Mouse (Mus musculus) lung, adult 18-20 months (tissue): ENCODE data around the gene Smarcd3.

Source experiments
- DNase-seq, 2 experiments: peaks; one replicate each; pipeline ENCODE4 v3.0.0; 2022; ENCODE audit warnings: mixed read lengths in 2 of 2

Gene Smarcd3

DNA sequence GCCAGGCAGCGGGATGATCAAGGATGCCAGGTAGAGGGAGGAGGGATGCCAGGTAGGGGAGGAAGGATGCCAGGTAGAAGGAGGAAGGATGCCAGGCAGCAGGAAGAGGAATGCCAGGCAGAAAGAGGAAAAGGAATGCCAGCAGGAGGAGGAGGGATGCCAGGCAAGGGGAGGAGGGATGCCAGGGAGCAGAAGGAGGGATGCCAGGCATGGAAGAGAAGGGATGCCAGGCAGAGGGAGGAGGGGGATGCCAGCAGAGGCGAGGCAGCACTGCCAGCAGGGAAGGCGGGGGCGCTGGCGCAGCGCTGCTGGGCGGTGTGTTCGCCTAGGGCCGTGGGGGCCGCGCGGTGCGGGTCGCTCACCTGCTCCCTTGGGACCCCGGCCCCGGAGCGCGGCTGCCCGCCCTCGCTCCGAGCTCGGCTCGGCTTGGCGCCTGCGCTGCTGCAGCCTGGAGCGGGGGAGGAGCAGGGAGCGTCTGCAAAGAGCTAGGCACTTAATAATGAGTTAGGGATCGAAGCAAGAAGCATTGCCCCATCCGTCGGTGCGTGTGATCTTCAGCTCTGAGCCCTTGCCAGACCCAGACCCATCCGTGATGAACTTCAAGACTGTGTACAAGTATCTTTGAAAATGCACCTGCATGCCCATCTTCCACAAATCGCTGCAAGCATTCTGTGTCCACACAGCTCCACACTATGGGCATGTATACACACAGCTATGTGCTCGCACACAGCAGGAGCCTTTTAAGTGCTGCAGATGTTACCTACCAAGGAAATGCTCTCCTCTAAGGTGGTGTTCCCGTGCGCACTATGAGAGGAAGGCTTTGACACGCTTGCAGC is at the start of gene Smarcd3:
Smarcd3 (minus strand) TSS at position 426 of the 836 bp plus-strand sequence.
- DNase-seq, result no peak

GRCm38 (mm10) chr5:24661457-24661856 is 37.2 kb upstream of the Smarcd3 start:
- no peak for DNase-seq

- DNase-seq, result peak in 1 of 2 experiments; percentile 7
These were observed 35.7 kb upstream of the Smarcd3 start for GRCm38 (mm10) chr5:24659708-24660423.

DNA sequence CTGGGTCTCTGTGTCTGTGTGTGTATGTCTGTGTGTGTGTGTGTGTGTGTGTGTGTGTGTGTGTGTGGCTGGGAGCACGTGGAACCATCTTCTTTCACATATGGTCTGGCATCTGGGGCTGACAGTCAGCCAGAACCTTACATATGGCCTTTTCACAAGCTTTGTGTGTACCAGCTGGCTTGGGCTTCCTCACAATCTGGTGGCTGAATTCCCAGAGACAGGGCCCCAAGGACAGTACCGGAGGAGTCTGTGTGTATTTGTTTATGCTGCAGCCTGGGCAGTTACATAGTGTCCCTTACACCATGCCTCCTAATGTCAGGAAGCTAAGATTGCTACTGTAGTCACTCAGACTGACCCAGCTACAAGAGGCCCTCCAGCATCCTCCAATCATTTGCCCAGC is 32.9 kb upstream of the Smarcd3 start:
- DNase-seq, result no peak

DNA sequence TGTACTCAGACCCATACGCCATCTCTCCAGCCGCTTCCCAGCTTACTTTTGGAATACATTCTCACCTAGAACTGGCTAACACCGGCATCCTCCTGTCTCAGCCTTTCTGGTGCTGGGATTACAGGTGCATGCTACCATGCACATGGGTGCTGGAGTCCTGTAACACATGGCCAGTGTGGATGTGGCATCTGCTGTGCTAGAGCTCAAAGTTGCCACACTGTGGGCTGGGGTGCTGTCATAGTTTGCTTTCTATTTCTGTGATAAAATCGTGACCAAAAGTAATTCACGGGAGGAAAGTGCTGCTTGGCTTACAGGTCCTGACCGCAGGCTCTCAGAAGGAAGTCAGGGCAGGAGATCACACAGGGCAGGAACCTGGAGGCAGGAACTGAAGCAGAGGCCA is 30.3 kb upstream of the Smarcd3 start:
- DNase-seq, result no peak

DNA sequence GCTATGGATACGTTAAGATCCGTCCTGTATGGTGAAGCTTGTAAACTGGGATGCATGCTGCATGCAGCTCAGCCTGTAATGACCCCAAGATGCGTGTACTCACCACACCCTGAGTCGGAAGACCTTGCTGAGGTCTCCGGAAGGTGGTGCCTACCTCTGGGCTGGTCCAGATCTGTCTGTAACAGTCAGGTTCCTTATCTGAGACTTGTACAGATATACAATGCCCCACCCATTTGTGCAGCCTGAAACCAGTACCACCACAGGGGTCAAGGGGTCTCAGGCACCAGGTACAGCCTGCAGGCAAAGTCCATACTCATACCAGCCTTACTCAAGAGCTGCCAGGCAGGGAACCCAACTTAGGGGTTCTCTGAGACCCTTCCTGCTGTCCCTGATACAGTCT is 28.6 kb upstream of the Smarcd3 start:
- no peak for DNase-seq

- DNase-seq, result peak; percentile 71
These were observed 27.8 kb upstream of the Smarcd3 start for GRCm38 (mm10) chr5:24651768-24652752.

DNA sequence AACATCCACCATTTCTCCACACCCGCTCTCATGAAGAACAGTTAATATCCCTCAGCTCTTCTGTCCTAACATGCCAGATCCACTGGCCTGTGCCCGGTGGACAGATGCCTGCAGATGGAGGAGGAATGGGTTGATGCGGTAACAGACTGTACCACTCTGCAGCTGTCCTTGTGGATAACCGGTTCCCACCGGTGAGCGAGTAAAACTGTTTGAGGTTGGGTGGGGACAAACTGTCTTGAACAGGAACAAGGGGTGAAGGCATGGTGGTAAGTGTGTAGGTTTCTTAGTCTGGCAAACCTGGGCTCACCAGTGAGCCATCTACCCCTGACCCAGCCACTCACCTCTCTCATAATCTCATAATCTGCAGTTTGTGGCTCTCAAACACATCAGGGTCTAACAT is 27.1 kb upstream of the Smarcd3 start:
- no peak for DNase-seq

- no peak for DNase-seq
These were observed 25.5 kb upstream of the Smarcd3 start for GRCm38 (mm10) chr5:24649701-24650100.

DNA sequence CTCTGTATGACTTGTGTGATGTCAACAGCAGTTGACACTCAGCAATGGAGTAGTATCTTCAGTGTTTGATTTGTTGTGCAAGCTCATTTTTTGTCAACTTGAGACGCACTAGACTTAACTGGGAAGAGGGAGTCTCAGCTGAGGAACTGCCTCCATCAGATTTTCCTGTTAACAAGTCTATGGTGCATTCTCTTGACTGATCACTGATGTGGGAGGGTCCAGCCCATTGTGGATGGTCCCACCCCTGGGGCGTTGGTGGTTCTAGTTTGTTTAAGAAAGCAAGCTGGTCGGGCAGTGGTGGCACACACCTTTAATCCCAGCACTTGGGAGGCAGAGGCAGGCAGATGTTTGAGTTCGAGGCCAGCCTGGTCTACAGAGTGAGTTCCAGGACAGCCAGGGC is 25.0 kb upstream of the Smarcd3 start:
- no peak for DNase-seq

DNA sequence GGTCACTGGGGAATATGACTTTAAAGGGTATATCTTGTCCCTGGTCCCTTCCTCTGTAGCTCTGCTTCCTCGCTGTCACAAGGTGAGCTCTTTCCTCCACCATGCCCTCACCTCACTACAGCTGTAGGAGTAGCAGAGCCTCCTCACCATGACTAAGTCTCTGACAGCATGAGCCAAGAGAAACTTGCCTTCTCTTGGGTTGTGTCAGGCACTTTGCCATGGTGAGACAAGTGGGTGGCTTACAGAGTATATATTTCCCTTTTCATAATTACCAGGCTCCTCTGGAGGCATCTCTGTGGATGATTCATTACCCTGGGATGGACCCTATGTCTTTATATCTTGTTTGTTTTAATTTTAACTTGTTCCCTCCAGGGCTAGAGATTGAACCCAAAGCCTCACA is 21.2 kb upstream of the Smarcd3 start:
- no peak for DNase-seq

GRCm38 (mm10) chr5:24639081-24639480 is 14.9 kb upstream of the Smarcd3 start:
- no peak for DNase-seq

DNA sequence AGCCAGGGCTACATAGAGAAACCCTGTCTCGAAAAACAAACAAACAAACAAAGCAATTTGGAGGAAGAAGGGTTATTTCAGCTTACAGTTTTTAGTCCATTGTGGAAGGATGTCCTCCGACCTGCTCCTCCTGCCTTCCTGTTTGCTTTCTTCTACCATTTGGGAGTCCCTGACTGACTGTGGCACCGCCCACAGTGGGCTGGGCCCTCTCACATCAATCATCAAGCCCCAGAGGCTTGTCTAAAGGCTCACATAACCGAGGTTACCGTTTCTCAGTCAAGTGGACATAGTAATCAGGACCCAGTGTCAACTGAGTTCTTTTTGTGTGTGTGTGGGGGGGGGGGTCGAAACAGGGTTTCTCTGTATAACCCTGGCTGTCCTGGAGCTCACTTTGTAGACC is 13.9 kb upstream of the Smarcd3 start:
- no peak for DNase-seq

DNA sequence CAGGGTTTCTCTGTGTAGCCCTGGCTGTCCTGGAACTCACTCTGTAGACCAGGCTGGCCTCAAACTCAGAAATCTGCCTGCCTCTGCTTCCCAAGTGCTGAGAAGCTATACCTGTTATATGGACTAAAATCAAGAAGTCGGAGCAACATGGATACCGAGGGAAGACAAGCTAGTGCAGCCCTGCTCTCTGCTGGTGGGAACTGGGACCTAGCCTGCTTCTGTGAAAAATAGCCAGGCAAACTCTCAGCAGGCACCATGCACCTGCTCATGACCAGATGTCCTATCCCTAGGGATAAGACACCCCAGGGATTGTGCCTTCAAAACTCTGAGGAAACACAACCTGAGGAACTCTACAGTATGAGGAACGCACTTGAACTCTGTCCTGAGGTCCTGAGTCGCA is 12.8 kb upstream of the Smarcd3 start:
- no peak for DNase-seq

- no peak for DNase-seq
These were observed 11.4 kb upstream of the Smarcd3 start for GRCm38 (mm10) chr5:24635526-24636141.

GRCm38 (mm10) chr5:24635093-24635492 is 10.9 kb upstream of the Smarcd3 start:
- DNase-seq, result no peak

DNA sequence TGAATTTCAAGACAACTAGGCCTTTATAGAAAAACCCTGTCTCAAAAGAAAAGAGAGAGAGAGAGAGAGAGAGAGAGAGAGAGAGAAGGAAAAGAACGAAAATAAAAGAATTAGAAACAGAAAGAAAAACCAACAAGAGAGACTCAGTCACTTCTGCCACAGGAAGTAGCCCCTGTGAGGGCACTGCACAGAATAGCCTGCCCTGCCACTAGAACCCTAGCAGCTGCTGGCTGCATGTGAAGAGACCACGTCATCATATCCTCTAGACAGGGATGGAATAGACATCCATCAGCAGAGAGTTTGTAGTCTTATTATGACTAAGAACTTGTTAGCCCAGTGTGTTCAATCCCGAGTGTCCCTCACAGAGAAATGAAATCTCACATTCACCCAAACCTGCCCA is 5.5 kb upstream of the Smarcd3 start:
- no peak for DNase-seq

- DNase-seq, result no peak
These were observed 560 bp upstream of the Smarcd3 start for GRCm38 (mm10) chr5:24624822-24625120.

- DNase-seq, result no peak
These were observed 898 bp downstream of the Smarcd3 start for GRCm38 (mm10) chr5:24623041-24623985.

DNA sequence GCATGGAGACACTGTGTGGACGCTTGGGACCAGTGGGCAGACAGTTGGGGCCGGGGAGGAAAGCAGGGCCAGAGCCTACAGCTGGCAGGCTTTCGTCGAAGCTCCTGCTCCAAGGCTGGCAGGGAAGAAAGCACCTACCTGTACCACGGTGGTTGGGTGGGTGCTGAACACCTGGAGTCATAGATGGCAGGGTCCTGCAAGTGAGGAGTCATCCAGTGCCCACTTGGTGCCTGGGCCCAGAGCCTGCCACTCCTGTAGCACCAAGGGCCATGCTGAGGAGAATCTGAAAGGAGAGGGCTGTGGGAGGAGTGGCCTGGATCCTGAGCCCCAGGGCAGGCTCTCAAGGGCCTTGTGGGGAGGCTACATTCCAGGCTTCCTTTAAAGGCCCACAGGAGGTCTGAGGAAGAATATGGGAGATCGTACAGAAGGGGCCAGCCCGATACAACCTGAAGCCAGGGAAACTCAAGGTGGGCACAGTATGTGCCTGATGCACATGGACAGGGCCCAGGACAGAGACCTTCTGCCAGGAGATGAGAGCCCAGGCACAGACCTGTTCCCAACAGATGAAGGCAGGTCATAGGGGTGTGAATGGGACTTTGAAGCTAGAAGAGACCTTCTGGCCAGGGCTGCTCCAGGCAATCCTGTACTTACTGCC is 1.7 kb downstream of the Smarcd3 start:
- DNase-seq, result no peak

GRCm38 (mm10) chr5:24620626-24621025 is 3.6 kb downstream of the Smarcd3 start:
- no peak for DNase-seq
